Mouse (Mus musculus): ENCODE measurements at regions not wholly inside any gene's neighbourhood (a gene's known extent, or its start where the extent isn't known, plus 50 kb on each side); places are given as distances from the start of the nearest gene placed in this dataset. TPM values are rescaled to one million over a fixed set of nuclear protein-coding genes. Genes with fewer than 3 reads are reported as not detected.
"Not testable (repeated sequence)": the region's sequence is repeated elsewhere in the genome, so short reads cannot be mapped to it uniquely, and the experiment has no call there.

DNA sequence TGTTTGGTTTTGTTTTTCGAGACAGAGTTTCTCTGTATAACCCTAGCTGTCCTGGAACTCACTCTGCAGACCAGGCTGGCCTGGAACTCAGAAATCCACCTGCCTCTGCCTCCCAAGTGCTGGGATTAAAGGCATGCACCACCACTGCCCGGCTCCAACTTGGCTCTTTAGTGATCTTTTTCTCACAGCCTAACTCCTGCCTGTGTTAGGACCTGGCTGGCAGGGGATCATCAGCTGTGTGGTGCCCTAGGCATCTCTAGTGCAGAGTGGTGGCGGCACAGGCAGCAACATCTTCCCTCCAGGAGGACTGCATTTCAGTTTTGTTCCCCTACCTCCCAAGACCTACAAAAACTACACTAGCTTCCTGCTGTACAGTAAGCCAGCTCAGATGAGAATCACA is 54.4 kb upstream of the Spon1 start:
- H3K9ac ChIP-seq (ENCODE audit: low read length); H3K4me3 ChIP-seq (ENCODE audit: low read depth, low read length); H3K27ac ChIP-seq (ENCODE audit: low read depth); H3K4me1 ChIP-seq (replicated peaks; ENCODE audit: control insufficient read depth, insufficient read depth, low read length); H3K36me3 ChIP-seq (ENCODE audit: control insufficient read depth, insufficient read depth, low read length); H3K27me3 ChIP-seq (replicated peaks; ENCODE audit: control insufficient read depth, insufficient read depth, low read length); H3K9me3 ChIP-seq (ENCODE audit: control insufficient read depth, low read length); DNase-seq (ENCODE audit: low spot score); H3K4me2 ChIP-seq (ENCODE audit: low read length); ATAC-seq (replicated peaks; ENCODE audit: low FRiP score, low TSS enrichment, low read depth): not testable (repeated sequence)
- WGBS, result 75% methylated on average over 3 of the region's 3 CpGs

Small RNA genes lying in the stretch of these regions (microRNA-seq; reads per million reads assigned to microRNA genes)
- gene Gm23700, result not detected

Measured in intestine, embryonic 14.5 days (tissue).